Mouse (Mus musculus): Measurements from ENCODE around the gene Ddost. TPM values are rescaled to one million over a fixed set of nuclear protein-coding genes. Genes with fewer than 3 reads are reported as not detected.

The Ddost gene
- polyA plus RNA-seq, 1 experiment from 2014 or later: 332 TPM

GRCm38 (mm10) chr4:138307025-138307424, 2.5 kb downstream of the Ddost start:
- Histone ChIP-seq H3K9me3 (ENCODE audit: control insufficient read depth, low read length) (no peaks in the 10 kb centered on the region), H3K27ac (ENCODE audit: low read depth, low read length) (no peak overlapping the region), H3K4me2 (replicated peaks; ENCODE audit: low read depth, low read length) (no peak overlapping the region), H3K4me1 (ENCODE audit: control insufficient read depth, insufficient read depth, low read length) (peaks cover 21% of the 10 kb centered on the region), H3K27me3 (ENCODE audit: control insufficient read depth, insufficient read depth, low read length) (no peaks in the 10 kb centered on the region), H3K4me3 (ENCODE audit: low read length) (no peak overlapping the region), H3K9ac (ENCODE audit: low read depth, low read length) (0 out of 2 replicates have a peak overlapping the region, but pooled peaks have one; percentile 23), H3K36me3 (ENCODE audit: control insufficient read depth, insufficient read depth, low read length) (peaks cover 52% of the 10 kb centered on the region)
- no peak for ATAC-seq (ENCODE audit: low FRiP score, low TSS enrichment)
- WGBS: 85% methylated on average over 3 of the region's 3 CpGs

- Histone ChIP-seq H3K27me3 (ENCODE audit: control insufficient read depth, insufficient read depth, low read length) (no peaks in the 10 kb centered on the region), H3K4me1 (ENCODE audit: control insufficient read depth, insufficient read depth, low read length) (peaks cover 21% of the 10 kb centered on the region), H3K4me2 (replicated peaks; ENCODE audit: low read depth, low read length) (no peak overlapping the region), H3K9me3 (ENCODE audit: control insufficient read depth, low read length) (no peaks in the 10 kb centered on the region), H3K36me3 (ENCODE audit: control insufficient read depth, insufficient read depth, low read length) (peaks cover 59% of the 10 kb centered on the region), H3K27ac (ENCODE audit: low read depth, low read length) (no peak overlapping the region), H3K4me3 (ENCODE audit: low read length) (no peak overlapping the region), H3K9ac (ENCODE audit: low read depth, low read length) (no peak overlapping the region)
- 93% methylated on average over 12 of the region's 12 CpGs for whole genome bisulfite sequencing
- no peak for ATAC-seq (ENCODE audit: low FRiP score, low TSS enrichment)
Measured at GRCm38 (mm10) chr4:138307739-138308138, 3.2 kb downstream of the Ddost start.

- Histone ChIP-seq H3K27me3 (ENCODE audit: control insufficient read depth, insufficient read depth, low read length) (no peaks in the 10 kb centered on the region), H3K36me3 (ENCODE audit: control insufficient read depth, insufficient read depth, low read length) (peaks cover 81% of the 10 kb centered on the region), H3K4me2 (replicated peaks; ENCODE audit: low read depth, low read length) (no peak overlapping the region), H3K4me3 (ENCODE audit: low read length) (no peak overlapping the region), H3K27ac (ENCODE audit: low read depth, low read length) (no peak overlapping the region), H3K9ac (ENCODE audit: low read depth, low read length) (no peak overlapping the region), H3K4me1 (ENCODE audit: control insufficient read depth, insufficient read depth, low read length) (peaks cover 9% of the 10 kb centered on the region), H3K9me3 (ENCODE audit: control insufficient read depth, low read length) (no peaks in the 10 kb centered on the region)
- no peak for ATAC-seq (ENCODE audit: low FRiP score, low TSS enrichment)
- WGBS: 92% methylated on average over 19 of the region's 19 CpGs
Measured at GRCm38 (mm10) chr4:138310311-138310910, 5.9 kb downstream of the Ddost start.

GRCm38 (mm10) chr4:138311595-138311994, 7.1 kb downstream of the Ddost start:
- Histone ChIP-seq H3K4me1 (ENCODE audit: control insufficient read depth, insufficient read depth, low read length) (no peaks in the 10 kb centered on the region), H3K27ac (ENCODE audit: low read depth, low read length) (no peak overlapping the region), H3K4me2 (replicated peaks; ENCODE audit: low read depth, low read length) (no peak overlapping the region), H3K36me3 (ENCODE audit: control insufficient read depth, insufficient read depth, low read length) (peaks cover 83% of the 10 kb centered on the region), H3K27me3 (ENCODE audit: control insufficient read depth, insufficient read depth, low read length) (no peaks in the 10 kb centered on the region), H3K4me3 (ENCODE audit: low read length) (no peak overlapping the region), H3K9me3 (ENCODE audit: control insufficient read depth, low read length) (no peaks in the 10 kb centered on the region), H3K9ac (ENCODE audit: low read depth, low read length) (no peak overlapping the region)
- 68% methylated on average over 8 of the region's 8 CpGs for WGBS
- ATAC-seq (ENCODE audit: low FRiP score, low TSS enrichment): 0 out of 2 replicates have a peak, but pooled peaks have one; percentile 22

- H3K4me1 ChIP-seq (ENCODE audit: control insufficient read depth, insufficient read depth, low read length): no peaks in the 10 kb centered on the region
- no peaks in the 10 kb centered on the region for H3K9me3 ChIP-seq (ENCODE audit: control insufficient read depth, low read length)
- H3K4me3 ChIP-seq (ENCODE audit: low read length): no peak overlapping the region
- H3K9ac ChIP-seq (ENCODE audit: low read depth, low read length): no peak overlapping the region
- peaks cover 79% of the 10 kb centered on the region for H3K36me3 ChIP-seq (ENCODE audit: control insufficient read depth, insufficient read depth, low read length)
- WGBS: 92% methylated on average over 3 of the region's 3 CpGs
- no peak overlapping the region for H3K27ac ChIP-seq (ENCODE audit: low read depth, low read length)
- no peak for ATAC-seq (ENCODE audit: low FRiP score, low TSS enrichment)
- no peaks in the 10 kb centered on the region for H3K27me3 ChIP-seq (ENCODE audit: control insufficient read depth, insufficient read depth, low read length)
- H3K4me2 ChIP-seq (replicated peaks; ENCODE audit: low read depth, low read length): no peak overlapping the region
Measured at GRCm38 (mm10) chr4:138312105-138312504, 7.6 kb downstream of the Ddost start.

- Histone ChIP-seq H3K4me2 (replicated peaks; ENCODE audit: low read depth, low read length) (no peak overlapping the region), H3K9me3 (ENCODE audit: control insufficient read depth, low read length) (no peaks in the 10 kb centered on the region), H3K4me3 (ENCODE audit: low read length) (no peak overlapping the region), H3K4me1 (ENCODE audit: control insufficient read depth, insufficient read depth, low read length) (no peaks in the 10 kb centered on the region), H3K36me3 (ENCODE audit: control insufficient read depth, insufficient read depth, low read length) (peaks cover 71% of the 10 kb centered on the region), H3K27me3 (ENCODE audit: control insufficient read depth, insufficient read depth, low read length) (no peaks in the 10 kb centered on the region), H3K9ac (ENCODE audit: low read depth, low read length) (no peak overlapping the region), H3K27ac (ENCODE audit: low read depth, low read length) (no peak overlapping the region)
- WGBS: 88% methylated on average over 11 of the region's 11 CpGs
- ATAC-seq (ENCODE audit: low FRiP score, low TSS enrichment): no peak
Measured at GRCm38 (mm10) chr4:138313021-138313420, 8.5 kb downstream of the Ddost start.

- no peak overlapping the region for H3K4me2 ChIP-seq (replicated peaks; ENCODE audit: low read depth, low read length)
- no peaks in the 10 kb centered on the region for H3K4me1 ChIP-seq (ENCODE audit: control insufficient read depth, insufficient read depth, low read length)
- no peaks in the 10 kb centered on the region for H3K9me3 ChIP-seq (ENCODE audit: control insufficient read depth, low read length)
- WGBS: 84% methylated on average over 4 of the region's 4 CpGs
- H3K27me3 ChIP-seq (ENCODE audit: control insufficient read depth, insufficient read depth, low read length): no peaks in the 10 kb centered on the region
- no peak overlapping the region for H3K4me3 ChIP-seq (ENCODE audit: low read length)
- no peak overlapping the region for H3K27ac ChIP-seq (ENCODE audit: low read depth, low read length)
- H3K36me3 ChIP-seq (ENCODE audit: control insufficient read depth, insufficient read depth, low read length): peaks cover 63% of the 10 kb centered on the region
- no peak for ATAC-seq (ENCODE audit: low FRiP score, low TSS enrichment)
- no peak overlapping the region for H3K9ac ChIP-seq (ENCODE audit: low read depth, low read length)
Measured at GRCm38 (mm10) chr4:138313795-138314194, 9.3 kb downstream of the Ddost start.

GRCm38 (mm10) chr4:138315781-138316180, 11.3 kb downstream of the Ddost start:
- ATAC-seq (ENCODE audit: low FRiP score, low TSS enrichment): no peak
- Histone ChIP-seq H3K9me3 (ENCODE audit: control insufficient read depth, low read length) (no peaks in the 10 kb centered on the region), H3K9ac (ENCODE audit: low read depth, low read length) (no peak overlapping the region), H3K27me3 (ENCODE audit: control insufficient read depth, insufficient read depth, low read length) (no peaks in the 10 kb centered on the region), H3K36me3 (ENCODE audit: control insufficient read depth, insufficient read depth, low read length) (peaks cover 49% of the 10 kb centered on the region), H3K4me1 (ENCODE audit: control insufficient read depth, insufficient read depth, low read length) (no peaks in the 10 kb centered on the region), H3K27ac (ENCODE audit: low read depth, low read length) (no peak overlapping the region), H3K4me3 (ENCODE audit: low read length) (no peak overlapping the region), H3K4me2 (replicated peaks; ENCODE audit: low read depth, low read length) (no peak overlapping the region)
- 75% methylated on average over 9 of the region's 9 CpGs for WGBS

- Histone ChIP-seq H3K36me3 (ENCODE audit: control insufficient read depth, insufficient read depth, low read length) (peaks cover 43% of the 10 kb centered on the region), H3K27ac (ENCODE audit: low read depth, low read length) (no peak overlapping the region), H3K4me3 (ENCODE audit: low read length) (no peak overlapping the region), H3K4me1 (ENCODE audit: control insufficient read depth, insufficient read depth, low read length) (no peaks in the 10 kb centered on the region), H3K9me3 (ENCODE audit: control insufficient read depth, low read length) (no peaks in the 10 kb centered on the region), H3K27me3 (ENCODE audit: control insufficient read depth, insufficient read depth, low read length) (no peaks in the 10 kb centered on the region), H3K9ac (ENCODE audit: low read depth, low read length) (no peak overlapping the region), H3K4me2 (replicated peaks; ENCODE audit: low read depth, low read length) (no peak overlapping the region)
- ATAC-seq (ENCODE audit: low FRiP score, low TSS enrichment): no peak
- 92% methylated on average over 6 of the region's 6 CpGs for WGBS
Measured at GRCm38 (mm10) chr4:138316369-138316768, 11.8 kb downstream of the Ddost start.
